Mouse (Mus musculus): ENCODE data around the gene Ism1. TPM values are rescaled to one million over a fixed set of nuclear protein-coding genes. Genes with fewer than 3 reads are reported as not detected.

Ism1 gene
- total RNA-seq, 2 experiments from 2014 or later, result 6.6 to 7.3 TPM

- H3K27ac ChIP-seq, result no peak overlapping the region
- DNase-seq (ENCODE audit: extremely low spot score in 1 of 2, low spot score in 2 of 2), result no peak
- TF ChIP-seq CTCF (IDR thresholded peaks at IDR 0.05), result no peak
- intact Hi-C loops (cut with DNase I), result no loop called here
- no peak overlapping the region for H3K4me3 ChIP-seq
These were observed 39.8 kb downstream of the Ism1 start for GRCm38 (mm10) chr2:139717772-139718171.

GRCm38 (mm10) chr2:139722700-139723099 lies 44.7 kb downstream of the Ism1 start:
- intact Hi-C loops (cut with DNase I), result loop anchor here (1.0 to 10.0 kb wide), 3 partner anchors 131 to 340 kb away; no protein-coding TSS in a partner anchor
- H3K4me3 ChIP-seq, result no peak overlapping the region

GRCm38 (mm10) chr2:139723304-139723703 lies 45.3 kb downstream of the Ism1 start:
- DNase-seq (ENCODE audit: extremely low spot score in 1 of 2, low spot score in 2 of 2), result no peak
- no peak for TF ChIP-seq CTCF (IDR thresholded peaks at IDR 0.05)
- Histone ChIP-seq H3K27ac (no peak overlapping the region), H3K4me3 (no peak overlapping the region)
- intact Hi-C loops (cut with DNase I), result loop anchor here (5.0 to 10.0 kb wide), 2 partner anchors 299 to 341 kb away; no protein-coding TSS in a partner anchor

More at GRCm38 (mm10) chr2:139722700-139723099, 44.7 kb downstream of the Ism1 start:
- peak; percentile 88 for TF ChIP-seq CTCF (IDR thresholded peaks at IDR 0.05)
- DNase-seq (ENCODE audit: extremely low spot score in 1 of 2, low spot score in 2 of 2), result peak; percentile 28 to 70
- no peak overlapping the region for H3K27ac ChIP-seq

GRCm38 (mm10) chr2:139724202-139724838 lies 46.3 kb downstream of the Ism1 start:
- no peak for DNase-seq (ENCODE audit: extremely low spot score in 1 of 2, low spot score in 2 of 2)
- Histone ChIP-seq H3K27ac (no peak overlapping the region), H3K4me3 (no peak overlapping the region)
- intact Hi-C loops (cut with DNase I), result loop anchor here (5.0 to 10.0 kb wide), 2 partner anchors 300 to 342 kb away; no protein-coding TSS in a partner anchor
- TF ChIP-seq CTCF (IDR thresholded peaks at IDR 0.05), result no peak

DNA sequence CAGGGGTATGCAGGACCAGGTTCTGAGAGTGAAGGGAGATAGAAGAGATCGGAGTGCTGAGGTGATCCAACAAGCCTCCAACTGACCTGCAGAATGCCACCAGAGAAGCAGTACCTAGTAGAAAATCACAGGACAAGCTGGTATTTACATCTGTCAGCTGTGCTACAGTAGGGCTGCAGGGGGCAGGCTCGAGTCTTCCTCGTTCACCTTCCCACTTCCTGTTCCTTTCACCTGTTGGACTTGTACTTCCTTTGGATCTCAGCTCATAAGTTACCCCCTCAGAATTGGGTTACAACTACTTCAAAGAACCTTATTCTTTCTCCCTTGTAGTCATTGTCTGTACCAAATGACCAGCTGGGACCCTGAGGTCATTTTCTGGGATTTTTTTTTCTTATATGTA lies 47.4 kb downstream of the Ism1 start:
- no peak overlapping the region for H3K4me3 ChIP-seq
- no peak for DNase-seq (ENCODE audit: extremely low spot score in 1 of 2, low spot score in 2 of 2)
- peak; percentile 1; the same call in 1 of the 2 replicates for TF ChIP-seq CTCF (IDR thresholded peaks at IDR 0.05)
- intact Hi-C loops (cut with DNase I), result loop anchor here (10.0 kb wide), 1 partner anchor 301 kb away; no protein-coding TSS in a partner anchor
- H3K27ac ChIP-seq, result no peak overlapping the region

GRCm38 (mm10) chr2:139728060-139728459 lies 50.1 kb downstream of the Ism1 start:
- intact Hi-C loops (cut with DNase I), result loop anchor here (10.0 kb wide), 1 partner anchor 303 kb away; no protein-coding TSS in a partner anchor
- DNase-seq (ENCODE audit: extremely low spot score in 1 of 2, low spot score in 2 of 2), result no peak
- H3K4me3 ChIP-seq, result no peak overlapping the region
- TF ChIP-seq CTCF (IDR thresholded peaks at IDR 0.05), result no peak
- no peak overlapping the region for H3K27ac ChIP-seq

DNA sequence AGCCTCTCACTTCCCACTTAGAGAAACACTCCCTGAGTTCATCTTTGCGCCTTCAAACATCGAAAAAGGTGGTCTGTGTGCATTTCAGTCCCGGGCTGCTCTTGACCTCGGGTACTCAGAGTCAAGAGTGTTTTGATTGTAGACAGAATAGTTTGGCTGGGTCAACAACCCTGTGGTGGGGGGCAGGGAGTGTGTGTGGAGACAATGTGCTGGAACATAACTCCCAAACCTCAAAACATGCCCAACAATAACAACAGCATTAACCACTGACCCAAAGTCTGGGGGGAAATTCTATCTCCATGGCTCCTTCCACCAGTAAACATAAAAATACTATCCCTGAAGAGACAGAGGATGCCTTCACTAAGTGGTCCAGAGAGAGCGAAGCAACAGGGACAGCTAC lies 51.4 kb downstream of the Ism1 start:
- intact Hi-C loops (cut with DNase I), result loop anchor here (10.0 kb wide), 1 partner anchor 305 kb away; no protein-coding TSS in a partner anchor
- no peak for TF ChIP-seq CTCF (IDR thresholded peaks at IDR 0.05)
- no peak overlapping the region for H3K4me3 ChIP-seq
- H3K27ac ChIP-seq, result no peak overlapping the region
- no peak for DNase-seq (ENCODE audit: extremely low spot score in 1 of 2, low spot score in 2 of 2)

- intact Hi-C loops (cut with DNase I), result loop anchor here (5.0 kb wide), 1 partner anchor 150 kb away; no protein-coding TSS in a partner anchor
- H3K27ac ChIP-seq, result no peak overlapping the region
- TF ChIP-seq CTCF (IDR thresholded peaks at IDR 0.05), result peak; percentile 58
- no peak for DNase-seq (ENCODE audit: extremely low spot score in 1 of 2, low spot score in 2 of 2)
- no peak overlapping the region for H3K4me3 ChIP-seq
These were observed 64.4 kb downstream of the Ism1 start for GRCm38 (mm10) chr2:139742381-139742780.

DNA sequence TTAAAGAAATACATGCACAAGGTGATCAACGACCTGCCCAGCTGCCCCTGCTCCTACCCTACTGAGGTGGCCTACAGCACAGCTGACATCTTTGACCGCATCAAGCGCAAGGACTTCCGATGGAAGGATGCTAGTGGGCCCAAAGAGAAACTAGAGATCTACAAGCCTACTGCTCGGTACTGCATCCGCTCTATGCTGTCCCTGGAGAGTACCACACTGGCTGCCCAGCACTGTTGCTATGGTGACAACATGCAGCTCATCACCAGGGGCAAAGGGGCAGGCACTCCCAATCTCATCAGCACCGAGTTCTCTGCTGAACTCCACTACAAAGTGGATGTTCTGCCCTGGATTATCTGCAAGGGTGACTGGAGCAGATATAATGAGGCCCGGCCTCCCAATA lies 79.0 kb downstream of the Ism1 start:
- Histone ChIP-seq H3K27ac (no peak overlapping the region), H3K4me3 (no peak overlapping the region)
- intact Hi-C loops (cut with DNase I), result no loop called here
- TF ChIP-seq CTCF (IDR thresholded peaks at IDR 0.05), result no peak
- DNase-seq (ENCODE audit: extremely low spot score in 1 of 2, low spot score in 2 of 2), result no peak

GRCm38 (mm10) chr2:139757456-139757855 lies 79.5 kb downstream of the Ism1 start:
- TF ChIP-seq CTCF (IDR thresholded peaks at IDR 0.05), result no peak
- intact Hi-C loops (cut with DNase I), result no loop called here
- DNase-seq (ENCODE audit: extremely low spot score in 1 of 2, low spot score in 2 of 2), result no peak
- Histone ChIP-seq H3K27ac (no peak overlapping the region), H3K4me3 (no peak overlapping the region)

DNA sequence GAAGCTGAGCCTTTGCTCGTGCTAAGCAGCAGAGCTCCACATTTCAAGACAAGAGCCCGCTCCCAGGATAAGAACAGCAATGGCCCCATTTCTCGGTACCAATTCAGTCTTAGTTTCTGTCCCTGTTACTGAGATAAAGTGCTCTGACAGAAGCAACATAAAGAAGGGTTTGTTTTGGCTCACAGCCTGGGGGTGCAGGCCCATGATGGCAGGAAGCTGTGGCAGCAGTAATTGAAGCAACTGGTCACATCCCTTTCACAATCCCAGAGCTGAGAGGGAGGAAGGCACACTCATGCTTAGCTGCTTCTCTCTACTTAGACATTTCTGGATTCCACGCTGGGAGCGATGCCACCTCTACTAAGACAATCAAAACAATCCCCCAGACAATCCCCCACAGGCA lies 86.4 kb downstream of the Ism1 start:
- H3K4me3 ChIP-seq, result no peak overlapping the region
- no peak for TF ChIP-seq CTCF (IDR thresholded peaks at IDR 0.05)
- H3K27ac ChIP-seq, result no peak overlapping the region
- intact Hi-C loops (cut with DNase I), result no loop called here
- DNase-seq (ENCODE audit: extremely low spot score in 1 of 2, low spot score in 2 of 2), result no peak

GRCm38 (mm10) chr2:139774949-139775570 lies 97.1 kb downstream of the Ism1 start:
- H3K4me3 ChIP-seq, result no peak overlapping the region
- no peak for TF ChIP-seq CTCF (IDR thresholded peaks at IDR 0.05)
- DNase-seq (ENCODE audit: extremely low spot score in 1 of 2, low spot score in 2 of 2), result no peak
- intact Hi-C loops (cut with DNase I), result loop anchor here (5.0 kb wide), 1 partner anchor 192 kb away; no protein-coding TSS in a partner anchor
- H3K27ac ChIP-seq, result no peak overlapping the region
